Mouse (Mus musculus): ENCODE data around the gene A430033K04Rik. TPM values are rescaled to one million over a fixed set of nuclear protein-coding genes. Genes with fewer than 3 reads are reported as not detected.
A peak's percentile ranks its signal among the peaks of the same experiment; 100 is the strongest.

The A430033K04Rik gene
- total RNA-seq (2021): 10 to 100 TPM; 15.3 to 16.0 TPM
- long read RNA-seq, experiment 1, transcript A430033K04Rik-202 (4 exons, 3,038 nt): major isoform, 21 of 23 reads
- long read RNA-seq, experiment 1, partial matches to known transcripts: 1 of 23 reads
- long read RNA-seq, experiment 1, other reads (novel, unspliced or antisense): 1 of 23 reads
- long read RNA-seq, experiment 2, transcript A430033K04Rik-202 (4 exons, 3,038 nt): major isoform, 9 of 11 reads
- long read RNA-seq, experiment 2, partial matches to known transcripts: 0 of 11 reads
- long read RNA-seq, experiment 2, other reads (novel, unspliced or antisense): 2 of 11 reads

DNA sequence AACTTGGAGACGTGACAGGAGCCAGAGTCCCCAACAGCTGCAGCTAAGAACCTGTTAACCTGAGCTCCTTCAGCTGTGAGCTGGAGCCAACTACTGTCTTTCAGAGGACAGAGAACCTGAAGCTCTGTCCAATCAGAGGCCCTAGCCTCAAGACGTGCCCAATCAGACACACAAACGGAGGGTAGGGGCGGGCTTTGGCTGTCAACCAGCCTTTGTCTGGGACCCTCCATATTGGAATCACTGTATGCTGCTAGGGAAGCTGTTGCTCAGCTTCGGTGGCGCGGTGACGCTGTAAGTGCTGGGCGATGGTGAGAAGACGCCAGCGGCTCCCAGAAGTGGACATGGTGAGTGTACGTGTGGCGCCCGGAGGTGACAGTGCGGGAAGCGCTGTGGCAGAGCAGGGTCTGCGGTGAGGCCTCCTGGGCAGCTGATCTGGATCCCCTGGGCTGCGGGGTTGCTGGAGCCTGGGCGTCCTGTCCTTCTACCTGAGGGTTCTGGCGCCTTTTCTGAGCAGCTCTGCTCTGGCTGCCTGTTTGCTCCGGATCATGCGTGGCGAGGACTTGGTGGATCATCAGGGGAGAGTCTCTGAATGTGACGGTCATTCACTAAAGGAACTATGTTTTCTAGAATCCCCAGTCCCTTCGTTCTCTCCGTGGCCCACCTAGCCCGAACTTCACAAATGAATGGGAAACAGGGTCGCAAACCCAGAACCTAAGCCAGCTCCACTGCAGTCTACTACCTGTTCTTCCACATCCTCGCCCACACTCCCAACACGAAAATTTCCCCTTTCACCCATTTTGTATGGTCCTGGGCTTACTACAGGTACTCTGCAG, at the start of gene A430033K04Rik:
Gene A430033K04Rik, plus strand, starts transcription at position 215 of the 833 bp plus-strand sequence.
- intact Hi-C loops (cut with DNase I): loop anchor here (5.0 kb wide), 1 partner anchor 181 kb away; the partner anchor contains the start of gene Zfp157
- no peak for TF ChIP-seq CTCF (IDR thresholded peaks at IDR 0.05)
- H3K4me3 ChIP-seq: peak within 1 kb of the TSS; percentile 82
- peak within 1 kb of the TSS; percentile 94 for H3K27ac ChIP-seq
- peak; percentile 91 for DNase-seq (ENCODE audit: extremely low spot score in 1 of 2, low spot score in 2 of 2)

DNA sequence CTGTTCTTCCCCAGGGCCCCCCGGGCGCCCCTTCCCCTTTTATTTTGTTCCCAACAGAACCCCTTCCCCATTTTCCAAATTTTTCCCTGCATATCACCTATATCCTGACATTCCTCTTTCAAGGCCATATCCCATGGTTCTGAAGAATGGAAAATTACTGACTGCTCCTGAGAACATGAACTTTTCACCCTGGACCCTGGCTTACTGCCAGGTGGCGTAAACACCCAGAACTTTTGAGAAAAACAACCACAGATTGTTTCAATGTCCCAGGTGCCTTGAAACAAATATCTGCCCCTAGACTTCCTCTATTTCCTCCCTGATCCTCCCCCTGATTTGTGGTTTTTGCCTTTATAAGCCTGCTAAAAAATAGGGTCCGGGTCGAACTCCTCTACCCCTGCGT, 35.3 kb upstream of the A430033K04Rik start:
- TF ChIP-seq CTCF (IDR thresholded peaks at IDR 0.05): no peak
- intact Hi-C loops (cut with DNase I): no loop called here
- DNase-seq (ENCODE audit: extremely low spot score in 1 of 2, low spot score in 2 of 2): no peak
- Histone ChIP-seq H3K27ac (no peak overlapping the region), H3K4me3 (no peak overlapping the region)

GRCm38 (mm10) chr5:138618353-138618752, 4.3 kb upstream of the A430033K04Rik start:
- intact Hi-C loops (cut with DNase I): no loop called here
- Histone ChIP-seq H3K4me3 (peak overlapping the region; percentile 82), H3K27ac (no peak overlapping the region)
- TF ChIP-seq CTCF (IDR thresholded peaks at IDR 0.05): peak; percentile 32
- no peak for DNase-seq (ENCODE audit: extremely low spot score in 1 of 2, low spot score in 2 of 2)

- intact Hi-C loops (cut with DNase I): loop anchor here (5.0 kb wide), 1 partner anchor 177 kb away; the partner anchor contains the start of gene Zfp157
- Histone ChIP-seq H3K27ac (peak within 1 kb of the TSS; percentile 91), H3K4me3 (peak within 1 kb of the TSS; percentile 82)
- TF ChIP-seq CTCF (IDR thresholded peaks at IDR 0.05): peak; percentile 53
- peak; percentile 88 to 93 for DNase-seq (ENCODE audit: extremely low spot score in 1 of 2, low spot score in 2 of 2)
Observed at GRCm38 (mm10) chr5:138619211-138620128, 3.2 kb upstream of the A430033K04Rik start, which contains the start of gene Zfp68. TSS of gene Zfp68 (minus strand) at chr5:138619761.

- Histone ChIP-seq H3K27ac (no peak overlapping the region), H3K4me3 (no peak overlapping the region)
- TF ChIP-seq CTCF (IDR thresholded peaks at IDR 0.05): no peak
- DNase-seq (ENCODE audit: extremely low spot score in 1 of 2, low spot score in 2 of 2): no peak
- intact Hi-C loops (cut with DNase I): loop anchor here (5.0 kb wide), 1 partner anchor 179 kb away; the partner anchor contains the start of gene Zfp157
Observed at GRCm38 (mm10) chr5:138620836-138621235, 1.8 kb upstream of the A430033K04Rik start.

DNA sequence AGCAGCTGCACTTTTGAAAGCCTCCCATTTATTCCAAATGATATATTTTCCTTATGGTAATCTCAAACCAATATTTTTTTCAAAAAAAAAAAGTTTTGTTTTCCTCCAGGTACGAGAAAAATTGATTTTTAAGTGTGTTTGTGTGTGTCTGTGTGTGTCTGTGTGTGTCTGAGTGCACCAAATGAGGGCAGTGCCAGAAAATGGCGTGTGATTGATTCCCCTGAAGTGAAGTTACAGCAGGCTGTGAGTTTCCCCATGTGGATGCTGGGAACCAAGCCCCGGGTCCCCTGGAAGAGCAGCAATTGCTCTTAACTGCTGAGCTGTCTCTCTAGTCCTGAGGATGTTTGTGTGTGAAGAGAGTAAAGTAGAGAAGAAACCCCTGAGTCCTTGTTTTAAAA, 818 bp downstream of the A430033K04Rik start:
- peak overlapping the region; percentile 82 for H3K4me3 ChIP-seq
- DNase-seq (ENCODE audit: extremely low spot score in 1 of 2, low spot score in 2 of 2): no peak
- H3K27ac ChIP-seq: peak overlapping the region; percentile 94; the same call in 1 of the 2 replicates
- intact Hi-C loops (cut with DNase I): loop anchor here (5.0 kb wide), 1 partner anchor 181 kb away; the partner anchor contains the start of gene Zfp157
- no peak for TF ChIP-seq CTCF (IDR thresholded peaks at IDR 0.05)

GRCm38 (mm10) chr5:138636486-138636885, 13.8 kb downstream of the A430033K04Rik start:
- no peak for TF ChIP-seq CTCF (IDR thresholded peaks at IDR 0.05)
- DNase-seq (ENCODE audit: extremely low spot score in 1 of 2, low spot score in 2 of 2): no peak

DNA sequence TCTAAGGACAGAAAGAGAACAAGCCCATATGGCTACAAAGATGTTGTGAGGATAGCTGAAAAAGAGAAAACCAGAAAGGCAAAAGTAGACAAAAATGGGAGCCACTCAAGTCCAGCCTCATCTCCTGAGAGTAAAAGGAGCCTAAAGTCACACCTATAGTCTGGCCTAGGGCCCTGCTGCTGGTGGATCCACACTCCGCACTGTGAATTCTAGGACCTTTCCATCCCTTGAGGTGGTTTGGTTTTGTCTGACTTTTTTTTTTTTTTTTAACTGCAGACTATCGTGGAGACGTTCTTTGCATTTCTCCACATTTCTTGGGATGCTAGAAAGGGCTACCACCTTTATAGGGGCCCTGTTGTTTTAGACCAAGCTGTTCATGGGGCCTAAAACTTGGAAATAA, 18.4 kb downstream of the A430033K04Rik start:
- H3K27ac ChIP-seq: no peak overlapping the region
- H3K4me3 ChIP-seq: no peak overlapping the region
- intact Hi-C loops (cut with DNase I): no loop called here
- no peak for TF ChIP-seq CTCF (IDR thresholded peaks at IDR 0.05)
- DNase-seq (ENCODE audit: extremely low spot score in 1 of 2, low spot score in 2 of 2): no peak

More at GRCm38 (mm10) chr5:138636486-138636885, 13.8 kb downstream of the A430033K04Rik start:
- Histone ChIP-seq H3K27ac (no peak overlapping the region), H3K4me3 (no peak overlapping the region)
- intact Hi-C loops (cut with DNase I): no loop called here

DNA sequence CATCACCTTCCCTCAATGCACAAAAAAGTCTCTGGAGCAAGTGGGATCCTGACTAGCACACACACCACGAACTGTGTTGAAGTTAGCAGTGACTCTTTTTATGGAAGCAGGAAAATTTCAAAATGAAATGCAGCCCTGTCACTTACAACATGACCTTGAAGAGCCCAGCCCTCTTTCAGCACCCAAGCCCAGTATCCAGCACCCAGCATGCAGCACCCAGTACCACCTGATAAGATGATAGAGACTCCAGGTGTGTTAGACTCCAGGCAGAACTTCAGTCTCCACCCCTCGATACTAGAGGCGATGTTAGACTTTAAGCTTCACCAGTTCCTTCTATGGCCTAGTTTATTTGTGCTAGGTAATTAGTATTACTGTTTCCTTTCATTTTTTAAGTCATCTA, 19.1 kb downstream of the A430033K04Rik start:
- TF ChIP-seq CTCF (IDR thresholded peaks at IDR 0.05): no peak
- no peak for DNase-seq (ENCODE audit: extremely low spot score in 1 of 2, low spot score in 2 of 2)
- Histone ChIP-seq H3K27ac (no peak overlapping the region), H3K4me3 (no peak overlapping the region)
- intact Hi-C loops (cut with DNase I): no loop called here

DNA sequence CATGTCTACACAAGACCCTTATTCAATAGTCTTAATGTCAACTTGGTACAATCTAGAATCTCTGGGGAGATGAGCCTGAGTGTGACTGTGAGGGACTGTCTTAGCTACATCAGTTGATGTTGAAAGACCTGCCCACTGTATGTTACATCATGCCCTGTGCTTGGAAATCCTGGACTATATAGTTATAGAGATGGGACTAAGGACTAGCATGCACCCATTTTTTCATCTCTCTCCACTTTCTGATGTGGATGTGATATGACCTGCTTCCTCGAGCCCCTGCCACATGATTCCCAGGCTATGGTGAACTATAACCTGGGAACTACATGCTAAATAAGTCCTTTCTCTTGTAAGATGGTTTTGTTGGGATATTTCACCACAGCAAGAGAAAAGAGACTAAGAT, 30.3 kb downstream of the A430033K04Rik start:
- Histone ChIP-seq H3K27ac (no peak overlapping the region), H3K4me3 (no peak overlapping the region)
- no peak for DNase-seq (ENCODE audit: extremely low spot score in 1 of 2, low spot score in 2 of 2)
- intact Hi-C loops (cut with DNase I): no loop called here
- TF ChIP-seq CTCF (IDR thresholded peaks at IDR 0.05): no peak
